Mouse (Mus musculus) hindbrain, postnatal 0 days (tissue): ENCODE results near the gene Tab1. TPM values are rescaled to one million over a fixed set of nuclear protein-coding genes. Genes with fewer than 3 reads are reported as not detected.

Source experiments
- ATAC-seq: fragments of 200-750 bp; cut with Nextera tagmentation; 2 replicates; pipeline ENCODE4 v1.8.0; 2017; ENCODE audit warnings: mild to moderate bottlenecking, moderate TSS enrichment, moderate library complexity
- DNase-seq: peaks from one replicate; pipeline ENCODE4 v3.0.0-alpha.2; 2015; ENCODE audit warnings: low spot score
- H3K27ac ChIP-seq: fragments of 300-500 bp; sonication (generic); 2 replicates; pipeline ENCODE4 v1.5.1; 2014; ENCODE audit warnings: mild to moderate bottlenecking
- H3K27me3 ChIP-seq: fragments of 300-500 bp; sonication (generic); 2 replicates; pipeline ENCODE4 v1.6.1; 2014; ENCODE audit warnings: low read length, mixed read lengths; ENCODE audit not compliant: insufficient read depth
- H3K36me3 ChIP-seq: fragments of 300-500 bp; sonication (generic); 2 replicates; pipeline ENCODE4 v1.6.1; 2014; ENCODE audit warnings: low read length, mixed read lengths; ENCODE audit not compliant: insufficient read depth
- H3K4me1 ChIP-seq: fragments of 300-500 bp; sonication (generic); 2 replicates; pipeline ENCODE4 v1.6.1; 2014; ENCODE audit warnings: antibody characterized with exemption, low read length, mixed read lengths; ENCODE audit not compliant: insufficient read depth
- H3K4me2 ChIP-seq: fragments of 300-500 bp; sonication (generic); 2 replicates; pipeline ENCODE4 v1.6.1; 2014; ENCODE audit warnings: low read depth, mild to moderate bottlenecking, low read length, moderate library complexity, mixed read lengths
- H3K4me3 ChIP-seq: fragments of 300-500 bp; sonication (generic); 2 replicates; pipeline ENCODE4 v1.5.1; 2014; ENCODE audit warnings: low read length
- H3K9ac ChIP-seq: fragments of 300-500 bp; sonication (generic); replicated peaks from 2 replicates; pipeline ENCODE4 v1.6.1; 2014; ENCODE audit warnings: mild to moderate bottlenecking, low read length, moderate library complexity, mixed read lengths
- H3K9me3 ChIP-seq: fragments of 300-500 bp; sonication (generic); 2 replicates; pipeline ENCODE4 v1.6.1; 2016; ENCODE audit warnings: low read length, mixed read lengths
- CTCF ChIP-seq: IDR thresholded peaks from 2 replicates; pipeline ENCODE4 v1.5.1; 2016; ENCODE audit warnings: antibody characterized with exemption, control low read depth, low read depth
- WGBS: fragments of 180-500 bp; shearing (Covaris S2); extraction: QIAGEN DNeasy Blood & Tissue Kit; methylation state at CpG from one replicate; pipeline ENCODE4 v1.1.7; 2014; 5-methylcytosine and 5-hydroxymethylcytosine counted together
- polyA plus RNA-seq: library from polyadenylated mRNA; unstranded; fragments of >200 nt; fragmentation: Nextera tagmentation; extraction: Ambion mirVana; gene quantifications from 2 replicates; pipeline ENCODE4 v1.2.1, GENCODE M21; 2015
- total RNA-seq: library from RNA; depleted of rRNA; stranded (reverse); fragments of >200 nt; gene quantifications from 2 replicates; pipeline ENCODE4 v1.2.3, GENCODE M21; 2014

The Tab1 gene
- total and polyA plus RNA-seq, 2 experiments from 2014 or later, result 26.5 to 55.0 TPM

GRCm38 (mm10) chr15:80173781-80174597, 41.1 kb downstream of the Tab1 start:
- Histone ChIP-seq H3K36me3 (no peaks in the 10 kb centered on the region), H3K4me2 (peak overlapping the region; percentile 76), H3K9ac (peak overlapping the region; percentile 95), H3K4me1 (peaks cover 19% of the 10 kb centered on the region), H3K27me3 (no peaks in the 10 kb centered on the region), H3K9me3 (no peaks in the 10 kb centered on the region), H3K27ac (peak overlapping the region; percentile 86), H3K4me3 (peak overlapping the region; percentile 94)
- no peak for TF ChIP-seq CTCF
- peak; percentile 55 for ATAC-seq
- WGBS, result 3% methylated on average over 53 of the region's 60 CpGs
- peak; percentile 67 for DNase-seq

DNA sequence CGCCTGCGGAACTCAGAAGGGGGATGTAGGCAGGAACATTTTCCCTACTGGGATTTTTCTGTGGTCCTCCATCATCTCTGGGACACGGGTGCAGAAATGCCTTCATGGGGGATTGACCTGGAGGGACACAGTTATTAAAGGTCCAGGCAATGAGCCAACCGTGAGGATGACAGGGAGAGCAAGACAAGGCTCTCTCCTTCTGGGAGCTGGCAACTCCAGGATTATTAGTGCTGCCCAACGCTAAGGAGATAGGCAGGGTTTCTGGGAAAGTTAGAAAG, 41.6 kb downstream of the Tab1 start:
- ATAC-seq (no peak), DNase-seq (peak; percentile 32)
- H3K4me3 ChIP-seq, result peak overlapping the region; percentile 94
- H3K4me1 ChIP-seq, result peaks cover 19% of the 10 kb centered on the region
- no peak for TF ChIP-seq CTCF
- peak overlapping the region; percentile 76 for H3K4me2 ChIP-seq
- H3K27me3 ChIP-seq, result no peaks in the 10 kb centered on the region
- peak overlapping the region; percentile 86 for H3K27ac ChIP-seq
- 0% methylated on average over 5 of the region's 5 CpGs for WGBS
- no peaks in the 10 kb centered on the region for H3K9me3 ChIP-seq
- peak overlapping the region; percentile 95 for H3K9ac ChIP-seq
- H3K36me3 ChIP-seq, result no peaks in the 10 kb centered on the region

GRCm38 (mm10) chr15:80175316-80175715, 42.4 kb downstream of the Tab1 start:
- ATAC-seq (no peak), DNase-seq (peak; percentile 14)
- Histone ChIP-seq H3K4me2 (peak overlapping the region; percentile 76), H3K9ac (peak overlapping the region; percentile 95), H3K4me3 (peak overlapping the region; percentile 94), H3K36me3 (no peaks in the 10 kb centered on the region), H3K4me1 (peaks cover 19% of the 10 kb centered on the region), H3K9me3 (no peaks in the 10 kb centered on the region), H3K27me3 (no peaks in the 10 kb centered on the region), H3K27ac (no peak overlapping the region)
- no peak for TF ChIP-seq CTCF
- 56% methylated on average over 9 of the region's 9 CpGs for WGBS

DNA sequence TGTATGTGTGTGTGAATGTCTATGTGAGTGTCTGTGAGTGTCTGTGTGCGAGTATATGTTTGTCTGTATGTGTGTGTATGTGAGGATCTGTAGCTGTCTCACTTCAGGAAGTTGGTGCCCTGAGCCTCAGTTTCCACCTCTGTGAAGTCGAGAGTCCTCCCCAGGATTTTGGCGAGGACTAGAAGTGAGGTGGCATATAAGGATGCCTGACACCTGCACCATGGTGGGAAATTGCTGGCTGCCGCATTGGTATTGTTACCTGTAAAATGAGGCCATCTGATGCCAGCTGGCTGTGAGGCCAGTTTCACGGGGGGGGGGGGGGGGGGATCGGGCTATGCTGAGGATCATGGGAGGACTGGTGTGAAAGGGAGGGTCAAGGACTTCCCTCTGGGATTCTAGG, 42.8 kb downstream of the Tab1 start:
- Histone ChIP-seq H3K27me3 (no peaks in the 10 kb centered on the region), H3K4me3 (0 out of 2 replicates have a peak overlapping the region, but pooled peaks have one; percentile 94), H3K9ac (no peak overlapping the region), H3K4me2 (peak overlapping the region; percentile 76), H3K36me3 (no peaks in the 10 kb centered on the region), H3K9me3 (no peaks in the 10 kb centered on the region), H3K4me1 (peaks cover 19% of the 10 kb centered on the region), H3K27ac (no peak overlapping the region)
- TF ChIP-seq CTCF, result no peak
- DNase-seq (no peak), ATAC-seq (no peak)
- 61% methylated on average over 6 of the region's 6 CpGs for WGBS

DNA sequence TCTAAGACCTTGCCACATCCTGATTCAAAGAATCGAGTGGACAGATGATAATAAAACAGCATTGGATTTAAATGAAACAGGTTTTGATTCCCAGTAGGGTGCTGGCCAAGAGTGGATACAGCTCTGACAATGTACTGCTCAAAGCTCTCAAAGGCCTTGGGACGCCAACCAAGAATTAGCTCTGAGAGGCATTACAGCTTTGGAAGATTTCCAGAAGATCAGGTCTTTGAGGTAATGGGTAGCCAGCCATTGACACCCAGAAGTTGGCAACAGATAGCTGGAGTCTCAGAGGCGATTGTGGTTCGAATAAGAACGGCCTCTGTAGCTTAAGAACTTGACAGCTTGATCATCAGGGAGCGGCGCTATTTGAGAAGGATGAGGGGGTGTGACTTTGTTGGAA, 48.6 kb downstream of the Tab1 start:
- H3K9me3 ChIP-seq, result no peaks in the 10 kb centered on the region
- no peak for ATAC-seq
- H3K27me3 ChIP-seq, result no peaks in the 10 kb centered on the region
- H3K4me1 ChIP-seq, result no peaks in the 10 kb centered on the region
- H3K4me3 ChIP-seq, result no peak overlapping the region
- peak; percentile 54 for DNase-seq
- H3K4me2 ChIP-seq, result no peak overlapping the region
- H3K9ac ChIP-seq, result no peak overlapping the region
- no peak for TF ChIP-seq CTCF
- 56% methylated on average over 7 of the region's 7 CpGs for WGBS
- 0 out of 2 replicates have a peak overlapping the region, but pooled peaks have one; percentile 7 for H3K27ac ChIP-seq
- H3K36me3 ChIP-seq, result no peaks in the 10 kb centered on the region

DNA sequence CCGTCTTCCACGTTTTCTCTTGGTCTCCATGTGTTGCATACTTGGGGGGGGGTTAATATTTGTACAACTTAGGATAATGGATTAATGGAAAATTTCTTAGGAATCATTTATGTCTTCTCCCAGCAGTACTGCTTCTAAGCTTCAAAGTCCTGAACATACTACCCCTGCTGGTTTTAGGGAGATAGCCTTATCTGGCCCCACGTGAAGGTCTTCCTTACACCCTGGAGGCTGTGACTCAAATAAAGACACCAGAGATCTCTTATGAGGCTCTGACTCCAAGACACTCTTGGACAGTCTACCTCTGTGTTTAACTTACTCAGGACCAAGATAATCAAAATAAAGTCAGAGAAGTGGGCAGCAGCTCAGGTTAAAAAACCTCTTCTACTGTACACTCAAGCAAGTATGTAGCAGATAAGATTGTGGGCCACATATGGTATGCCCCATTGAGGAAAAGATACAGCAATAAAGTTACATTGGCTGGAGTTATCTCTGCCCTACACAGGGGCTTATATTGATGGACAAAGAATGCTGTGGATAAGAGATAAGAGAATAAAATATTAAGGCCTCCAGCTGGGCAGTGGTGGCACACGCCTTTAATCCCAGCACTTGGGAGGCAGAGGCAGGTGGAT, 49.3 kb downstream of the Tab1 start:
- Histone ChIP-seq H3K4me1 (no peaks in the 10 kb centered on the region), H3K27me3 (no peaks in the 10 kb centered on the region), H3K36me3 (no peaks in the 10 kb centered on the region), H3K27ac (no peak overlapping the region), H3K4me3 (no peak overlapping the region), H3K9me3 (no peaks in the 10 kb centered on the region), H3K4me2 (no peak overlapping the region), H3K9ac (no peak overlapping the region)
- DNase-seq (no peak), ATAC-seq (no peak)
- TF ChIP-seq CTCF, result no peak
- WGBS, result 87% methylated on average over 4 of the region's 4 CpGs

DNA sequence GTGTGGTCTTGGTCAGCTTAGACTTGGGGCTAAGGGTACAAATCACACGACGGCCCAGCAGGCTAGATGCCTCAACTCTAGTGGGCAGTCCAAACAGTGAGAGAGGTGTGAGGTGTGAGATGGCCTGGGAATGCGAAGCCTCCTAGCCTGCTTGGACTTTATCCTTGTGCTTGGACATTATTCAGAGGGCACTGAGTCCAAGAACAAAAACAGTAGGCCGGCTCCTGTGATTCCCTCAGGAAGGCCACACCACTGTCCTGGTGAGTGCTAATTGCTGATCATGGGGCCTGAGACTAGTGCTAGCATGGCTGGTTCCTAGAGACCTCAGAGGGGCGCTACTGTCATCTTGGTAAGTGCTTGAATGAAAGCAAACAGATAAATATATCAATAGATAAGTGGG, 56.0 kb downstream of the Tab1 start:
- Histone ChIP-seq H3K9ac (no peak overlapping the region), H3K4me2 (no peak overlapping the region), H3K36me3 (no peaks in the 10 kb centered on the region), H3K27ac (no peak overlapping the region), H3K27me3 (no peaks in the 10 kb centered on the region), H3K9me3 (no peaks in the 10 kb centered on the region), H3K4me1 (peaks cover 6% of the 10 kb centered on the region; the same call in 1 of the 2 replicates), H3K4me3 (no peak overlapping the region)
- no peak for ATAC-seq
- WGBS, result 81% methylated on average over 5 of the region's 5 CpGs
- no peak for TF ChIP-seq CTCF
- no peak for DNase-seq
